Mouse (Mus musculus) lung, postnatal 25 days (tissue): ENCODE data around the gene Gnaz.
"Not testable (repeated sequence)": the region's sequence is repeated elsewhere in the genome, so short reads cannot be mapped to it uniquely, and the experiment has no call there.

Experiments
- DNase-seq: peaks from one replicate; pipeline ENCODE4 v3.0.0; 2022; ENCODE audit warnings: low spot score

Gene Gnaz

DNA sequence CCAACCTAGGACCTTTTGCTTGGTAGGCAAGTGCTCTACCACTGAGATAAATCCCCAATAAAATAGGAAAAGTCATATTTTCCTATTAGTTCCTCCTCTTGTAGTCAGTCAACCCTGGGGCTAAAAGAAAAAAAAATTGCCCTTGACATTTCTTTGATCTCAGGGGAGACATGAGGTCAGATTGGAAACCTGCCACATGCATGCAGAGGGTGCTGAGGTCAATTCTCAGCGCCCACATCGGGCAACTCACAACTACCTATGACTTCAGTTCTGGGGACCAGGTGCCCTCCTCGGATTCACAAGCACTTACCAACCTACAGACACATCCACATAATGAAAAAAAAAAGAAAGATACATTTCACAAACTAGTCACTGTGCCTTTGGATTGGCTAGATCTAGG is 63.3 kb downstream of the Gnaz start:
- DNase-seq: no peak

DNA sequence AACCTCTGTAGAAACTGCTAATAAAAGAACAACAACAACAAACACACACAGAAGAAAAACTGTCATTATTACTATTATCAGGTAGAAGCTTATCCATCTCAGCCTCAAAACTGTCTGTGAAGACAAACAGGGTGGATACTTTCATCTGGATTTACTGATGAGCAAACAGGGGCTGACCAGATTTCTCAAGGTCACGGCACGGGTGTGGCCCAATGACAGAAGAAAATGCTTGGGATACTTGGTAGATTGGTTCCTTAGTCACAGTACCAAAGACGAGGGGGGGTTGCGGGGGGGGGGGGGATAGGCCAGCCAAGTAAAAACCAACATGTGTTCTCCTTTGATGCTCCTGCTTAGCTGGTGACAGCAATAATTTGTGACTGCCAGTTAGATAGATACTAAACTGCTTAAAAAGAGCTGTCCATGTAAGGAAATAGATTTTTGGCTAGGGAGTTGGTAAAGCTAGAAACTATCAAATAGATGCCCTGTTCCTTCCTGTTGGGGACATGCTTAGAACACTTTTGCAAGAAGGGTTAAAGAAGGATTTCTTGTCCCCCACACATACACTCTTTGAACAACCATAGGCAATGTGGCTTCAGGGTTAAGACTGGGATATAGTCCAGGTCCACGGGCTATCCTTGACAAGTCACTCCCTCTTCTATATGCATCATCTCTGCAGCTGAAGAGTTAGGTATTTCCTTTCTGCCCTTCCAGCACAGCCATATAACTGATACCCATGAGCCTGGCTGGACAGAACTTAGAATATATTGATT is 64.6 kb downstream of the Gnaz start:
- no peak for DNase-seq

DNA sequence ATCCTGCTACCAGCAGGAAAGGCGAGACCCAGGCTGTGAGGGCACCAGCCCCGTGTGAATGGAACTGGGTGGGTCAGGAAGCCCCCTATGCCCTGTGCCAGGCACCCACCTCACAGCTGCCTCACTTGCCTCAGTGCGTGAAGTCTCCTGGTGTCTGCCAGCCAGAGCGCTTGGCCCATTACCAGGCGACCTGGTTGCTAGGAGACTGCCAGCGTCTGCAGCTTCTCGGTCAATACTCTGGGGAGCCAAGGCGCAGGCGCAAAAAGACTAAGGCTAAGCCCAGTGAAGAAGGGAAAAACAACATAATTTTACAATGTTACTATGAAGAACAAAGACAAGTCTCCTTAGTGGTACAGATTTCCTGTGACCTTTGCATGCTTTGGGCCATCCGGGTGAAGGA is 65.4 kb downstream of the Gnaz start, which contains the start of gene Rsph14:
TSS of gene Rsph14 (minus strand) at position 192 of the 400 bp plus-strand sequence.
- DNase-seq: peak; percentile 74

DNA sequence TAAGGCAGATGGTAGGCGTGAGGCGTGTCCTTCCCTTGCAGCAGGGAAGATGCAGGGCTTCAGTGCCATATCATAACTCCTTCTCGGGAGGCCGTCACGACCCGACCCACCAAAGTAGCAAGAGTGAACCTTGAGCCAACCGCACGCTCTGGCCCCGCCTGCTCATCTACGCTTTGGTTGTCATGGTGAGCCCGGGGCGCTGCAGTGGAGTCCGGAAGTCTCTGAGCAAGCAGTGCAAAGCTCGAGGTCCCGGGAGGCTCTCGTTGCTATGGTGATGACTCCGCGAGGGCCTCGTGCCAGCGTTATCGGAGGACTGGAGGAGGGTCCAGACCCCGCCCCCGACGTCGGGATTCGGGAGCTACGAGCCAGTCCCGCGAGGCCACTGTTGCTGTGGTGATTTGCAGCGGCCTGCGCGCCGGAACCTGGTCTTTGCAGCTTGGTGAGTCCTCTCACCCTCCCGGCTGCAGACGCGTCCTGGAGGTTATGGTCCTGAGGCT is 70.0 kb downstream of the Gnaz start, which contains the start of gene Rab36:
TSS of gene Rab36 (plus strand) at position 176 of the 497 bp plus-strand sequence.
- peak; percentile 87 for DNase-seq

DNA sequence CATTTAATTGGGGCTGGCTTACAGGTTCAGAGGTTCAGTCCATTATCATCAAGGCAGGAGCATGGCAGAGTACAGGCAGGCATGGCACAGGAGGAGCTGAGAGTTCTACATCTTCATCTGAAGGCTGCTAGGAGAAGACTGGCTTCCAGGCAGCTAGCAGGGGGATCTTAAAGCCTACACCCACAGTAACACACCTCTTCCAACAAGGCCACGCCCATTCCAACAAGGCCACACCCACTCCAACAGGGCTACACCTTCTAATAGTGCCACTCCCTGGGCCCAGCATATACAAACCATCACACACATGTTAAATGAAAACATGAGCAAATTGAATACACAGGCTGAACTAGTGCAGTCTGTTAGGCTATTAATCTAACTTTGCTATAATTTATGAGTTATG is 75.1 kb downstream of the Gnaz start:
- DNase-seq: not testable (repeated sequence)

DNA sequence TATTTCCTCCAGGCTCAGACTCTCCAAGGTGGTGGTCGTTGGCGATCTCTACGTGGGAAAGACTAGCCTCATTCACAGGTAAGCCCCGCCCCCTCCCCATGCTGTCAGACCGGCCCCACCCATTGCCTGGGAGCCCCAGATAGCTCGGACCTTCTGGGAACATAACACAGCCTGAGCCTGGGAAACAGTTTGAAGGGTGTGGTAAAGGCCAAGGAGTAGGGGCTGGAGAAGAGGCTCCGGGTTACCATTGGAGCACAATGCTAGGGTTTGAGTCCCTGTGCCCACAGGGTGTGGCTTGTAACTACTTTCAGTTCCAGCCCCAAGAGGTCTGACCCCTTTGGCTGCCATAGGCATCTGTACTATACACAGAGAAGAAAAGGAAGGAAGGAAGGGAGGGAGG is 77.5 kb downstream of the Gnaz start:
- DNase-seq: no peak

- no peak for DNase-seq
Observed at GRCm38 (mm10) chr10:75045831-75046230, 78.9 kb downstream of the Gnaz start.

DNA sequence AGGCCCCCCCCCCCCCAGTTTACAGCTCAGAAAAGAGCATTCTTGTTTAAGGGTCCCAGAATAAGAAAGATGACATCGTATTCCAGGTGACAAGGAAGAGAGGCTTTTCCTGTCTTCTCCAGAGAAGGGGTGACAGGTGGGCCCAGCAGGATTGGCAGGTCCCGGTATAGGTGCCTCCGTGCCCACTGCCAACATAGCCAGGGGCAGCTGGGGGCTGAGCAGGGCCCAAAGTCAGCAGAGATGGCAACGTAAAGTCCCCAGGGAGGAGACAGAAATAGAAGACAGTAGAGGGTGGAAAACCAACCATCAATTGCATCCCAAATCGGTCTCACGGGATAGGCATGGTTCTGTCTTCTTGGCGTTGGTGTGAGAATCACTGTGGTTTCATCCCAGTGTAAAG is 81.7 kb downstream of the Gnaz start:
- no peak for DNase-seq

DNA sequence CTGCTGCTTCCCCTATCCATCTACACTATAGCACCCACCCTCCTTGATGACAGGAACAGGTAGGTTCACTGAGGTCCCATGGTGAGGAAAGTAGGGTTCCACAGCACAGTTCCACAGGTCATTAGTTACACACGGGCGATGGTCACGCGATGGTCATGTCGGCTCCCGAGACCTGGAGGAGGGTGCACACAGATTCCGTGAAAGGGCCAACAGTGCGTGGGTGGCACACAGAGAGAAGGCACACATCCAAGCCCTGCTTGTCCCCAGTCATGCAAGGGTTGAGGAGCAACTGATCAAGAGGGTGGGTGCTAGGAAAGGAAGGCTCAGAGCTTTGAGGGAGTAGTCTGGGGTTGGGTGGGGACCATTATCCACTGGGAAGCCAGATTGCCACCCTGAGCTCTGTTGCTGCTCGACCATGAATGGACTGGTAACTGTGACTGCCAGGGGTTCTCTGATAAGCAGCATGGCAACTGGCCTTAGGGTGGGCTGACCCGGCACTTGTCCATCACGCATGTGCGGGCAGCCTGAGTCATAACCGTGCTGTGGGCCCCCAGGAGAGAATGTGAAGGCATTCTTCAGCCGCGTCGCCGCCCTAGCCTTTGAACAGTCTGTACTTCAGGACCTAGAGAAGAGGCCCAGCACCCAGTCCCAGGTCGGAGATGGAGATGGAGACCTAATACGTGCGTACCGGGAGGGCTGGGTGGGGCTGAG is 84.5 kb downstream of the Gnaz start:
- no peak for DNase-seq

GRCm38 (mm10) chr10:75052902-75053301 is 85.9 kb downstream of the Gnaz start:
- DNase-seq: no peak

DNA sequence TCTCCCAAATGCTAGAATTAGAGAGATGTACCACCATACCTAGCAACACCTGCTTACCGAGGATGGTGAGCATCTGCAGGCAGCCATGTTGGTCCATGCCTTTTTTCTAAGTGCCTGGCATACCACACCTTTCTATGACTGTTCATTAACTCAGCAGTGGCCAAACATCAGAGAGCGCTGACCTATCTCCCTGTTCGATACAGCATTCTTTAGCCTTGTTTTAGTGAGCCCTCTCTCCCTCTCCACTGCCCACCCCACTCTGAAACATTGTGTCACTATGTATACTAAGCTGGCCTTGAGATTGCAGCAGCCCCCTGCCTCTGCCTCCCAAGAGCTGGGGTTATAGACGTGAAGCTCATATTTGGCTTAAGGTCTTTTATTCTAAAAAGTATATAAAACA is 86.7 kb downstream of the Gnaz start:
- DNase-seq: no peak

GRCm38 (mm10) chr10:75054125-75054524 is 87.1 kb downstream of the Gnaz start:
- peak; percentile 57 for DNase-seq

- no peak for DNase-seq
Observed at GRCm38 (mm10) chr10:75055672-75056071, 88.7 kb downstream of the Gnaz start.

- DNase-seq: no peak
Observed at GRCm38 (mm10) chr10:75056255-75056654, 89.3 kb downstream of the Gnaz start.

GRCm38 (mm10) chr10:75058336-75058735 is 91.4 kb downstream of the Gnaz start:
- DNase-seq: peak; percentile 76

- no peak for DNase-seq
Observed at GRCm38 (mm10) chr10:75058761-75059395, 91.9 kb downstream of the Gnaz start.

DNA sequence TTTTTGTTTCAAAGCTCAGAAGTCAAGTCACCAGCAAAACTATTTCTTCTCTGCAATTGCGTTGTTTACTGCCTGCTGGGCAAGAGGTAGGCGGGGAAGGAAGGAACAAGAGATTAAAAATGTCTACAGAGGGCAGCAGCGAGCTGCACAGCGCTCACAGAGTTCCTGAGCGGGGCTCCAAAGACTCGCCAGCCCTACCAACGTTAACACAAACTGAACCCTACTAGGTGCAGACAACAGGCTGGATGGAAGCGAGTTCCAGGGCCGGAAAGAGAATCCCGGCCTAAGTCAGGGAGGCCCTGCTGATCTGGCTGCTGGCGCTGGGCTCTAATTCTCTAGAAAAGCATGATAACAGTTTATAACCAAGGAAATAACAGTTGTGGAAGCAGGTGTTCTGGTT is 92.4 kb downstream of the Gnaz start:
- peak; percentile 87 for DNase-seq

GRCm38 (mm10) chr10:75060217-75060842 is 93.4 kb downstream of the Gnaz start, which contains the start of gene Bcr:
Bcr (plus strand) TSS chr10:75060592.
- DNase-seq: peak; percentile 81

GRCm38 (mm10) chr10:75060843-75061235 is 93.9 kb downstream of the Gnaz start:
- no peak for DNase-seq

- DNase-seq: no peak
Observed at GRCm38 (mm10) chr10:75061341-75062188, 94.6 kb downstream of the Gnaz start.

DNA sequence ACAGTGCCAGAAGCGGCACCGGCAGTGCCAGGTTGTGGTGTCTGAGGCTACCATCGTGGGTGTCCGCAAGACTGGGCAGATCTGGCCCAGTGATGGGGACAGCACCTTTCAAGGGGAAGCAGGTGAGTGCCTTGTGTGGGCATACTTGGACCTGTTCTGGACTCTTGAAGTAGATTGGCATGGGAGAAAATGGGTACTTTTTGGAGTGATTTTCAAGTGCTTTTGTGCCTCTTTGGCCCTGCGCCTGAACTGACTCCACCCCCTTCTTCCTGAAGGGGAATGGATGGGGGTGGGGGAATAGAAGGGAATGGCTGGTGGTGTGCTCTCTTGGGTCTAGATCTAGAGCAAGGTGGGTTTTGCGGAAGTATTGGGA is 95.2 kb downstream of the Gnaz start:
- DNase-seq: peak; percentile 82
